Mouse (Mus musculus): ENCODE data around the gene Bcl9l. TPM values are rescaled to one million over a fixed set of nuclear protein-coding genes. Genes with fewer than 3 reads are reported as not detected.

The Bcl9l gene
- polyA plus RNA-seq, 1 experiment from 2014 or later: 9.7 TPM

DNA sequence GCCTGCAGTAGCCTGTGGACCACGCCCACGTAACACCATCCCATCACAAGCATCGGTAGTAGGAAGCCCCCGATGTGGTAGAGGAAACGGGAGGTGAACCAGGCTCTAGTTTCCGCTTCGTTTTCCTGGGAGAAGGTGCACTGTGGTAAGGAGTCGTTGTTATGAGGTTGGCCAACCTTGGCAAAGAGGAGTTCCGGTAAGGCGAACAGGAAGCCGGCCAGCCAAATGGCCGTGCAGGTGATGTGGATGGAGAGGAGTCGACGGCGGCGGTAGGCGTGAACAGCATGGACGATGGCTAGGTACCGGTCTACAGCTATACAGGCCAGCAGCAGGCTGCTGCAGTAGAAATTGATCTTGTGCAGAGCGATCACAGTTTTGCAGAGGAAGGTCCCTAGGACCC is 31.0 kb downstream of the Bcl9l start:
- Histone ChIP-seq H3K27ac (ENCODE audit: low read depth, low read length) (no peak overlapping the region), H3K4me2 (ENCODE audit: low read length) (no peak overlapping the region), H3K4me3 (ENCODE audit: low read length) (no peak overlapping the region), H3K9ac (ENCODE audit: low read depth, low read length) (no peak overlapping the region), H3K9me3 (ENCODE audit: control insufficient read depth, low read length) (no peaks in the 10 kb centered on the region), H3K4me1 (ENCODE audit: control insufficient read depth, insufficient read depth, low read depth, low read length) (peaks cover 23% of the 10 kb centered on the region), H3K36me3 (ENCODE audit: control insufficient read depth, insufficient read depth, low read length) (peaks cover 4% of the 10 kb centered on the region; the same call in 1 of the 2 replicates), H3K27me3 (replicated peaks; ENCODE audit: control insufficient read depth, insufficient read depth, low read length) (no peaks in the 10 kb centered on the region)
- no peak for ATAC-seq
- 85% methylated on average over 20 of the region's 20 CpGs for WGBS

DNA sequence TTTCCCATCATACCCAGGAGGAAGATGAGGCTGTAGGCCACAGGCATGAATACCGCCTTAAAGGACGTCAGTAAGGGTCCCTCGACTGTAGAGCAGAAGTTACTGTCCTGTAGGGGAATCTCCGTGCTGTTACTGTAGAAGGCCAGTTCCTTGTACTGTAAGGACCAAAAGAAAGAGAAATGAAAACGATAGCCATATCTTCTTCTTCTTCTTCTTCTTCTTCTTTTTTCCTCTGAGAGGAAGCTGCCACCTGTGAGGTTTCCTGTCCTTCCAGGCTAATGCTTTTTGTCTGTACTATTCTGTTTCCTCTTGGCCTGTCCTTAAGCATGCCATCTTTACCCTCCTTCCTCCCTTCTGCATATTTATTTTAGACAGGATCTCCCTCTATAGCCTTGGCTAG is 31.5 kb downstream of the Bcl9l start:
- Histone ChIP-seq H3K27ac (ENCODE audit: low read depth, low read length) (no peak overlapping the region), H3K27me3 (replicated peaks; ENCODE audit: control insufficient read depth, insufficient read depth, low read length) (no peaks in the 10 kb centered on the region), H3K9ac (ENCODE audit: low read depth, low read length) (no peak overlapping the region), H3K36me3 (ENCODE audit: control insufficient read depth, insufficient read depth, low read length) (peaks cover 2% of the 10 kb centered on the region; the same call in 1 of the 2 replicates), H3K4me3 (ENCODE audit: low read length) (no peak overlapping the region), H3K9me3 (ENCODE audit: control insufficient read depth, low read length) (no peaks in the 10 kb centered on the region), H3K4me2 (ENCODE audit: low read length) (no peak overlapping the region), H3K4me1 (ENCODE audit: control insufficient read depth, insufficient read depth, low read depth, low read length) (peaks cover 19% of the 10 kb centered on the region)
- WGBS: 92% methylated on average over 5 of the region's 5 CpGs
- ATAC-seq: no peak

DNA sequence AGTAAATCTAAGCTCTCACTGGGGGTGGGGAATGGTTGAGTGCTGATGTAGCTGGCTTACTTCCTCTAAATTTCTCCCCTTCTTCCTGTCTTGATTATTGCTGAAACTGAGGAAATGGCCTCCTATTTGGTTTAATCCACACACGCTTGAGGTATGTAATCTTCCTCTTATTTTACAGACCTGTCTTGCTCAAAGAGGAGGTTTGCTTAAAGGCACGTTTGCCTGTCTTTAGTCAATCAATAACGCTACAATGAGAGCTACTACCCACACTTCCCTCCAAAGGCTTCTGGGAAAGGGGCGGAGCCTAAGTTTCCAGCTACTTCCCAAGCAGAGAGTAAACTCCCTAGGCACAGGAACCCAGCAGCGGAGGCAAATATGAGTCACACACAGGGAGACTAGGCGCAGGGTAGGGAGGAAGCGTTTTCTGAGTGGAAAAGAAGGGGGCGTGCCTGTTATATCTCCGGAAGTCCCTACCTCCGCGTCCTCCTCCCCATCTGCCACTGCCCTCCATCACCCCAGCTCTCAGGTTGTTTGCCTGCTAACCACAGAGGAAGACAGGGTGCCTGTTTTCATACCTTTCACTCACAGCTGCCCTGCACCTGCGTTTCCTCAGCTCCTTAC is 32.6 kb downstream of the Bcl9l start:
- Histone ChIP-seq H3K4me2 (ENCODE audit: low read length) (no peak overlapping the region), H3K27ac (ENCODE audit: low read depth, low read length) (no peak overlapping the region), H3K4me3 (ENCODE audit: low read length) (no peak overlapping the region), H3K36me3 (ENCODE audit: control insufficient read depth, insufficient read depth, low read length) (no peaks in the 10 kb centered on the region), H3K9me3 (ENCODE audit: control insufficient read depth, low read length) (no peaks in the 10 kb centered on the region), H3K4me1 (ENCODE audit: control insufficient read depth, insufficient read depth, low read depth, low read length) (peaks cover 9% of the 10 kb centered on the region), H3K27me3 (replicated peaks; ENCODE audit: control insufficient read depth, insufficient read depth, low read length) (no peaks in the 10 kb centered on the region), H3K9ac (ENCODE audit: low read depth, low read length) (no peak overlapping the region)
- no peak for ATAC-seq
- WGBS: 72% methylated on average over 12 of the region's 12 CpGs

DNA sequence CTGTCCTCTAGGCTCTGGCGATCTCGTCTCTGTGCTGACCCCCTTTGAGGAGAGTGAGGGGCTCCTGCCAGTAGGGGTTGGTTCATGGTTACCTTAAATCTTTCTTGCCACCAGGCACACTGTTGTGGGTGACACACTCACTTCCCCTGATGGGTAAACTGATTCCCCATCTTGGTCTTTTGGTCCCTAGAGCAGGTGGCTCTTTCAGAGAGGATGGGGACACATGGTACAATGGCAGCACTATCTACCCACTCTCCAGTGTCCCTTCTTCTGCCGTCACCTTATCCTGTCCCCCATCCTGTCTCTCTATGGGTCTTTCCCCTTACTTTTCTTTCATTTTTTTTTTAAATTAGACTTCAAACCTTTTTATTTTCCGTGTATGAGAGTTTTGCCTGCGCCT is 33.3 kb downstream of the Bcl9l start:
- Histone ChIP-seq H3K36me3 (ENCODE audit: control insufficient read depth, insufficient read depth, low read length) (no peaks in the 10 kb centered on the region), H3K4me1 (ENCODE audit: control insufficient read depth, insufficient read depth, low read depth, low read length) (peaks cover 3% of the 10 kb centered on the region), H3K9ac (ENCODE audit: low read depth, low read length) (no peak overlapping the region), H3K27me3 (replicated peaks; ENCODE audit: control insufficient read depth, insufficient read depth, low read length) (no peaks in the 10 kb centered on the region), H3K4me3 (ENCODE audit: low read length) (no peak overlapping the region), H3K27ac (ENCODE audit: low read depth, low read length) (no peak overlapping the region), H3K4me2 (ENCODE audit: low read length) (no peak overlapping the region), H3K9me3 (ENCODE audit: control insufficient read depth, low read length) (no peaks in the 10 kb centered on the region)
- 91% methylated on average over 5 of the region's 5 CpGs for WGBS
- no peak for ATAC-seq

DNA sequence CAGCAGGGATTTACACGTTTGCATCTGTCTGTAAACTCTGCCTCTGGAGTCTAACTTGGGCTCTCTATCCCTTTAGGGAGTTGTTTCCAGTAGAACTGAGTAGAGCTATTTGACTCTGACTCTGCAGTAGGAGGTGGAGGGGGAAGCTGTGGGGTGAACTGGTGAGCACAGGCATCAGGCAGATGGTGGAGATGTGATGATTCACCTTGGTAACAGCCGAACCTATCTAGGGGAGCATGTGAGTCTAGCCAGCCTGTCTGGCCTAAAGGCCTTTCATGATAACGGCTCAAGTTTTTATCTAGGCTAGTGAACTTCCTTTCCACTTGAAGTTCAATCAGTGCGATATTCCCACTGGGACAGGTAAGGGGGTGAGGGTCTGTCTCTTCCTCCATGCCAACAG is 34.7 kb downstream of the Bcl9l start:
- no peak overlapping the region for H3K4me2 ChIP-seq (ENCODE audit: low read length)
- H3K27ac ChIP-seq (ENCODE audit: low read depth, low read length): no peak overlapping the region
- 76% methylated on average over 4 of the region's 4 CpGs for WGBS
- no peak overlapping the region for H3K9ac ChIP-seq (ENCODE audit: low read depth, low read length)
- no peaks in the 10 kb centered on the region for H3K36me3 ChIP-seq (ENCODE audit: control insufficient read depth, insufficient read depth, low read length)
- no peak for ATAC-seq
- no peak overlapping the region for H3K4me3 ChIP-seq (ENCODE audit: low read length)
- no peaks in the 10 kb centered on the region for H3K27me3 ChIP-seq (replicated peaks; ENCODE audit: control insufficient read depth, insufficient read depth, low read length)
- no peaks in the 10 kb centered on the region for H3K4me1 ChIP-seq (ENCODE audit: control insufficient read depth, insufficient read depth, low read depth, low read length)
- H3K9me3 ChIP-seq (ENCODE audit: control insufficient read depth, low read length): no peaks in the 10 kb centered on the region

DNA sequence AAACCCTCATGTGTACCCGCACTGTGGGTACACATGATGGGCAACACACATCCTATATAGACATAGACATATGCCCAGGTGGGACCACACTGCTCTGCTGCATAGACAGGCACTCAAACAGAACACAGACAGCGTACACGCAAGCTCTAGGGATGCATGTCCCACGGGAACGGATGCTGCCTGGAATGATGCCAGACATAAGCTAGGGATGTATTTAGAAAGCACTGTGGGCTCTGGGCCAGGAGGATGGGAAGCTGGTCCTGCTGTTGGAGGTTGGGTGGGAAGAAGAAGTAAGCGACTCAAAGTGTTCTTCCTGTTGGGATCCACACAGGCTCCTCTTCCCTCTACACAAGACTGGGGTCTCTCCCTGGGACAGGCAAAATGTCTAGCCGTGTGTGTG is 35.4 kb downstream of the Bcl9l start:
- H3K36me3 ChIP-seq (ENCODE audit: control insufficient read depth, insufficient read depth, low read length): no peaks in the 10 kb centered on the region
- no peak overlapping the region for H3K4me3 ChIP-seq (ENCODE audit: low read length)
- H3K9ac ChIP-seq (ENCODE audit: low read depth, low read length): no peak overlapping the region
- H3K9me3 ChIP-seq (ENCODE audit: control insufficient read depth, low read length): no peaks in the 10 kb centered on the region
- no peak for ATAC-seq
- no peak overlapping the region for H3K27ac ChIP-seq (ENCODE audit: low read depth, low read length)
- H3K4me1 ChIP-seq (ENCODE audit: control insufficient read depth, insufficient read depth, low read depth, low read length): no peaks in the 10 kb centered on the region
- no peaks in the 10 kb centered on the region for H3K27me3 ChIP-seq (replicated peaks; ENCODE audit: control insufficient read depth, insufficient read depth, low read length)
- 58% methylated on average over 7 of the region's 7 CpGs for WGBS
- H3K4me2 ChIP-seq (ENCODE audit: low read length): no peak overlapping the region

DNA sequence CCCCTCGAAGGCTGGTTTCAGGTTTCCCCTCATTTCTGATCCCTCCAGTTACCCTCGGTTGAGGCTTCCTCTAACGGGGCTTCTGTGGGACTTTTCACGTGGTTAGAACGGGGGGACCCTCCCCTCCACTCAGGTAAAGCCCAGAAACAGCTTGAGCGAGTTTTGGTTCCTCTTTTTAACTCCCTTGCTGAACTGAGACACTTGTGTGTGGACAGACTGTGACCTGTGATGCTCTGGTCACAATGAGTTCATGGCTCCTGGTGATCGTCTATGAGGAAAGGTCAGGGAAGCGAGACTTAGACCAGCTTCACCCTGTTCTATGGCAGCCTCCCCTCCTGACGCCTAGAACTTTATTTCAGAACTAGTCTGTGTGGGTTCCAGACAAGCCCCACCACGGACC is 39.3 kb downstream of the Bcl9l start:
- Histone ChIP-seq H3K9me3 (ENCODE audit: control insufficient read depth, low read length) (no peaks in the 10 kb centered on the region), H3K9ac (ENCODE audit: low read depth, low read length) (no peak overlapping the region), H3K27ac (ENCODE audit: low read depth, low read length) (no peak overlapping the region), H3K27me3 (replicated peaks; ENCODE audit: control insufficient read depth, insufficient read depth, low read length) (no peaks in the 10 kb centered on the region), H3K4me1 (ENCODE audit: control insufficient read depth, insufficient read depth, low read depth, low read length) (no peaks in the 10 kb centered on the region), H3K4me2 (ENCODE audit: low read length) (no peak overlapping the region), H3K4me3 (ENCODE audit: low read length) (no peak overlapping the region), H3K36me3 (ENCODE audit: control insufficient read depth, insufficient read depth, low read length) (no peaks in the 10 kb centered on the region)
- ATAC-seq: no peak
- 86% methylated on average over 10 of the region's 10 CpGs for WGBS

DNA sequence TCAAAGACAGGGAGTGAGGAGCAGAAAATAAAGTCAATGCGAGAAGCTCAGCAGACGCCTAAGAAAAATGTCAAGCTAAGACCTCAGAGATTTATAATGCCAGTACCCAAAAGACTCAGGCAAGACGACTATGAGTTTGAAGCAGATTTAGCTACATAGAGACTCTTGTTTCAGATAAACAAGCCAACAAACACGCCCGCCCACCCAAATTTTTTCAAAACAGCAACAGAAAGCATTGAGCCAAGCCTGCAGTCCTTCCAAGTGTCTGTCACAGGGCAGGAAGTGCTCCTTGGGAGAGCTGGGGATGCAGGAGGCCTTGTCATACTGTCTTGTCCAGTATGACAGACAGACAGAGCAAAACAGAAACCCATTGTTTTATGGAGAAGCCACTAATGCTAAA is 41.1 kb downstream of the Bcl9l start:
- Histone ChIP-seq H3K36me3 (ENCODE audit: control insufficient read depth, insufficient read depth, low read length) (no peaks in the 10 kb centered on the region), H3K4me2 (ENCODE audit: low read length) (no peak overlapping the region), H3K9ac (ENCODE audit: low read depth, low read length) (no peak overlapping the region), H3K4me1 (ENCODE audit: control insufficient read depth, insufficient read depth, low read depth, low read length) (no peaks in the 10 kb centered on the region), H3K27me3 (replicated peaks; ENCODE audit: control insufficient read depth, insufficient read depth, low read length) (no peaks in the 10 kb centered on the region), H3K9me3 (ENCODE audit: control insufficient read depth, low read length) (no peaks in the 10 kb centered on the region), H3K27ac (ENCODE audit: low read depth, low read length) (no peak overlapping the region), H3K4me3 (ENCODE audit: low read length) (no peak overlapping the region)
- WGBS: 72% methylated on average over 5 of the region's 5 CpGs
- ATAC-seq: no peak

DNA sequence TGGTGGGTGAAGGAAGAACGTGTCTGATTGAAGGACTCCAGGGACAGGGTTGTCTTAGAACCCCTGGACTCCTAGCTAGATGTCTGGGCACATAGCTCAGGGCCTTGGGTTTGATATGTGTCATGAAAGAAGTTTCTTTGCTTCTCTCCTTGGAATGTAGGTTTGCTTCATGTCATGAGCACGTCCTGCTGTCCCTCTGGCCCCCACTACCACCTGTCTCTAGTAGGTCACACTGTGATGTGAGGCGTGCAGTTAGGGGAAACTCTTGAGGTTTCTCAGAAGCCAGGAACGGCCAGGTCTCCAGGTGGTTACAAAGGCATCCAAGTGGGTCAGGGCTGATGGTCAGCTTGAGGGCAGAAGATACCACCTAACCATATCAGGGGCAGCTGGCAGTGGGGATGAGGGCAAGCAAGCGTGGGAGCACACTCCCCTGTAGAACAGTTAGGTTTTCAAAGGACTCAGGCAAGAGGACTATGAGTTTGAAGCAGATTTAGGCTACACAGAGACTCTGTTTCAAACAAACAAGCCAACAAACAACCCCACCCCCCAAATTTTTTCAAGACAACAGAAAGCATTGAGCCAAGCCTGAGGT is 41.7 kb downstream of the Bcl9l start:
- H3K9ac ChIP-seq (ENCODE audit: low read depth, low read length): no peak overlapping the region
- no peak for ATAC-seq
- H3K4me3 ChIP-seq (ENCODE audit: low read length): no peak overlapping the region
- H3K9me3 ChIP-seq (ENCODE audit: control insufficient read depth, low read length): no peaks in the 10 kb centered on the region
- no peaks in the 10 kb centered on the region for H3K27me3 ChIP-seq (replicated peaks; ENCODE audit: control insufficient read depth, insufficient read depth, low read length)
- no peak overlapping the region for H3K4me2 ChIP-seq (ENCODE audit: low read length)
- no peaks in the 10 kb centered on the region for H3K4me1 ChIP-seq (ENCODE audit: control insufficient read depth, insufficient read depth, low read depth, low read length)
- H3K27ac ChIP-seq (ENCODE audit: low read depth, low read length): no peak overlapping the region
- H3K36me3 ChIP-seq (ENCODE audit: control insufficient read depth, insufficient read depth, low read length): no peaks in the 10 kb centered on the region
- WGBS: 72% methylated on average over 5 of the region's 5 CpGs
